Mouse (Mus musculus) CH12.LX (cell line): ENCODE results near the gene Lrrc29. TPM values are rescaled to one million over a fixed set of nuclear protein-coding genes. Genes with fewer than 3 reads are reported as not detected.
A peak's percentile ranks its signal among the peaks of the same experiment; 100 is the strongest.

ENCODE experiments used
- DNase-seq: peaks from one replicate; pipeline ENCODE4 v3.0.0-alpha.2; 2013; ENCODE audit errors: extremely low read depth
- H3K27ac ChIP-seq: 2 replicates; pipeline ENCODE4 v1.5.1; 2012; ENCODE audit warnings: low read depth, mild to moderate bottlenecking, control low read depth, moderate library complexity; ENCODE audit not compliant: insufficient read depth
- H3K27me3 ChIP-seq: replicated peaks from 2 replicates; pipeline ENCODE3; 2012; ENCODE audit warnings: inconsistent platforms
- H3K36me3 ChIP-seq, 2 experiments: replicated peaks in 1 of 2; 2 replicates each; pipeline versions ENCODE3 to v1.6.1; 2012; ENCODE audit warnings: inconsistent platforms in 1 of 2, low read length in 1 of 2, mild to moderate bottlenecking in 1 of 2, mixed read lengths in 1 of 2, moderate library complexity in 1 of 2; ENCODE audit not compliant: control insufficient read depth in 1 of 2, insufficient read depth in 1 of 2
- H3K4me1 ChIP-seq, 2 experiments: 2 replicates each; pipeline ENCODE4 v1.6.1; 2012; ENCODE audit warnings: inconsistent platforms in 1 of 2, moderate library complexity in 1 of 2; ENCODE audit not compliant: insufficient read depth in 2 of 2, control insufficient read depth in 1 of 2
- H3K4me2 ChIP-seq: 2 replicates; pipeline ENCODE4 v1.6.1; 2012; ENCODE audit warnings: low read depth, mild to moderate bottlenecking, control low read depth; ENCODE audit not compliant: poor library complexity, insufficient read depth, severe bottlenecking
- H3K4me3 ChIP-seq, 3 experiments: fragments of 150-350 bp in 1 of 3; sonication (generic) in 1 of 3; replicated peaks in 1 of 3; 2 replicates each; pipeline versions ENCODE3 to v1.5.1; 2011 to 2012; ENCODE audit warnings: low read depth in 2 of 3, low read length in 2 of 3, mild to moderate bottlenecking in 2 of 3, moderate library complexity in 2 of 3, control low read depth in 1 of 3, improper control_type of control experiment in 1 of 3, inconsistent platforms in 1 of 3, mixed read lengths in 1 of 3; ENCODE audit not compliant: poor library complexity in 1 of 3
- H3K79me2 ChIP-seq: replicated peaks from 2 replicates; pipeline ENCODE4 v1.6.1; 2012; ENCODE audit warnings: mild to moderate bottlenecking, moderate library complexity; ENCODE audit not compliant: control insufficient read depth, poor library complexity, insufficient read depth, severe bottlenecking; ENCODE audit errors: extremely low read depth
- H3K9ac ChIP-seq: 2 replicates; pipeline ENCODE4 v1.6.1; 2012; ENCODE audit warnings: low read depth, mild to moderate bottlenecking, control low read depth, moderate library complexity; ENCODE audit not compliant: insufficient read depth
- H3K9me3 ChIP-seq: replicated peaks from 2 replicates; pipeline ENCODE3; 2012; ENCODE audit warnings: low read length, inconsistent platforms, mixed read lengths
- BHLHE40 ChIP-seq: IDR thresholded peaks from 2 replicates; pipeline ENCODE4 v1.6.1; 2011; ENCODE audit warnings: mild to moderate bottlenecking, low read depth, low read length, improper control_type of control experiment
- CTCF ChIP-seq, 2 experiments: IDR thresholded peaks in 1 of 2; conservative IDR thresholded peaks in 1 of 2; 2 replicates each; pipeline ENCODE4 v1.5.1; 2011 to 2012; ENCODE audit warnings: low read depth in 2 of 2, low read length in 2 of 2, improper control_type of control experiment in 1 of 2, inconsistent platforms in 1 of 2, mild to moderate bottlenecking in 1 of 2, moderate library complexity in 1 of 2
- EP300 ChIP-seq: IDR thresholded peaks from 2 replicates; pipeline ENCODE4 v1.6.1; 2011; ENCODE audit warnings: low read length, improper control_type of control experiment
- ETS1 ChIP-seq: conservative IDR thresholded peaks from 2 replicates; pipeline ENCODE4 v1.6.1; 2012; ENCODE audit warnings: low read depth, mild to moderate bottlenecking, inconsistent platforms, low read length, improper control_type of control experiment, moderate library complexity
- IRF4 ChIP-seq: IDR thresholded peaks from 2 replicates; pipeline ENCODE4 v1.6.1; 2014; ENCODE audit warnings: low read depth, mild to moderate bottlenecking, inconsistent platforms, low read length, improper control_type of control experiment
- JUN ChIP-seq: IDR thresholded peaks from 2 replicates; pipeline ENCODE4 v1.6.1; 2011; ENCODE audit warnings: low read depth, mild to moderate bottlenecking, low read length, improper control_type of control experiment, moderate library complexity; ENCODE audit not compliant: insufficient read depth
- KAT2A ChIP-seq: IDR thresholded peaks from 2 replicates; pipeline ENCODE4 v1.6.1; 2012; ENCODE audit warnings: low read length, improper control_type of control experiment, inconsistent platforms; ENCODE audit not compliant: insufficient replicate concordance
- MAX ChIP-seq: IDR thresholded peaks from 2 replicates; pipeline ENCODE4 v1.6.1; 2011; ENCODE audit warnings: low read length, improper control_type of control experiment
- MAZ ChIP-seq: IDR thresholded peaks from 2 replicates; pipeline ENCODE4 v1.6.1; 2012; ENCODE audit warnings: low read depth, mild to moderate bottlenecking, inconsistent platforms, low read length, improper control_type of control experiment, moderate library complexity
- MYC ChIP-seq: IDR thresholded peaks from 2 replicates; pipeline ENCODE4 v1.6.1; 2011; ENCODE audit warnings: low read depth, mild to moderate bottlenecking, improper control_type of control experiment, low read length
- PAX5 ChIP-seq: IDR thresholded peaks from 2 replicates; pipeline ENCODE4 v1.6.1; 2012; ENCODE audit warnings: low read length, inconsistent platforms, mixed read lengths
- POLR2AphosphoS2 ChIP-seq: IDR thresholded peaks from 2 replicates; pipeline ENCODE4 v1.6.1; 2011; ENCODE audit warnings: low read depth, low read length, improper control_type of control experiment
- RAD21 ChIP-seq: IDR thresholded peaks from 2 replicates; pipeline ENCODE4 v1.6.1; 2011; ENCODE audit warnings: low read depth, mild to moderate bottlenecking, low read length, improper control_type of control experiment, moderate library complexity
- RCOR1 ChIP-seq: conservative IDR thresholded peaks from 2 replicates; pipeline ENCODE4 v1.6.1; 2012; ENCODE audit warnings: low read depth, mild to moderate bottlenecking, inconsistent platforms, low read length, improper control_type of control experiment
- SIN3A ChIP-seq: IDR thresholded peaks from 2 replicates; pipeline ENCODE4 v1.6.1; 2012; ENCODE audit warnings: low read length, improper control_type of control experiment, inconsistent platforms
- SMC3 ChIP-seq: IDR thresholded peaks from 2 replicates; pipeline ENCODE4 v1.6.1; 2011; ENCODE audit warnings: low read depth, low read length, improper control_type of control experiment
- TBP ChIP-seq: conservative IDR thresholded peaks from 2 replicates; pipeline ENCODE4 v1.6.1; 2011; ENCODE audit warnings: low read depth, low read length, improper control_type of control experiment
- TCF12 ChIP-seq: IDR thresholded peaks from 2 replicates; pipeline ENCODE4 v1.6.1; 2014; ENCODE audit warnings: low read depth, mild to moderate bottlenecking, inconsistent platforms, low read length, improper control_type of control experiment
- USF1 ChIP-seq: IDR thresholded peaks from 2 replicates; pipeline ENCODE4 v1.6.1; 2014; ENCODE audit warnings: low read depth, mild to moderate bottlenecking, inconsistent platforms, low read length, improper control_type of control experiment
- USF2 ChIP-seq: conservative IDR thresholded peaks from 2 replicates; pipeline ENCODE4 v1.6.1; 2011; ENCODE audit warnings: low read depth, low read length, improper control_type of control experiment
- ZC3H11A ChIP-seq: IDR thresholded peaks from 2 replicates; pipeline ENCODE4 v1.6.1; 2012; ENCODE audit warnings: low read depth, mild to moderate bottlenecking, inconsistent platforms, low read length, improper control_type of control experiment
- dilution Hi-C: fragments of 300-500 bp; cut with MboI; formaldehyde crosslinking; loops from 2 replicates; pipeline ENCODE4 v1.14.3; 2020; ENCODE audit warnings: low sequenced_read_pairs; ENCODE audit not compliant: extremely low pct_unique_long_range_greater_than_20kb, extremely low pct_ligation_motif_present
- in situ Hi-C: fragments of 300-500 bp; cut with MboI; formaldehyde crosslinking; loops from 3 replicates; pipeline ENCODE4 v1.14.3; 2019; ENCODE audit warnings: low sequenced_read_pairs, low pct_ligation_motif_present, low pct_unique_long_range_greater_than_20kb, mixed read lengths
- polyA plus RNA-seq: library from polyadenylated mRNA; unstranded; fragments of >175 nt; gene quantifications from 2 replicates; pipeline ENCODE4 v1.2.1, GENCODE M21; 2012; ENCODE audit warnings: low read depth; ENCODE audit not compliant: insufficient read length
- total RNA-seq, 2 experiments: library from RNA; depleted of rRNA; stranded (reverse); fragments of 300-350 nt in 1 of 2; fragments of >200 nt in 1 of 2; gene quantifications; 2 replicates each; pipeline ENCODE4 v1.2.3; 2012 to 2014

Gene Lrrc29
- total and polyA plus RNA-seq, 3 experiments = 1.4 to 1.8 (median 1.7) TPM

- dilution Hi-C loops = no loop called here
- Histone ChIP-seq H3K27ac (no peak overlapping the region), H3K4me1 (no peaks in the 10 kb centered on the region), H3K79me2 (no peaks in the 10 kb centered on the region), H3K9me3 (no peaks in the 10 kb centered on the region), H3K4me2 (no peak overlapping the region), H3K27me3 (no peaks in the 10 kb centered on the region), H3K9ac (no peak overlapping the region), H3K4me3 (no peak overlapping the region), H3K36me3 (peaks cover 3 to 23% of the 10 kb centered on the region in 2 experiments)
- in situ Hi-C loops = loop anchor here (10.0 kb wide), 1 partner anchor 108 kb away; the partner anchor contains the start of gene Tppp3
- no peak for TF ChIP-seq BHLHE40
- no peak for TF ChIP-seq POLR2AphosphoS2
- TF ChIP-seq JUN = no peak
- no peak for TF ChIP-seq RCOR1
- TF ChIP-seq CTCF (conservative IDR thresholded peaks at IDR 0.05 in 1 of 2, IDR thresholded peaks at IDR 0.05 in 1 of 2; ENCODE audit: low read depth in 2 of 2, low read length in 2 of 2) = peak; percentile 12 to 76; a peak in 2 of 4 replicates
- no peak for TF ChIP-seq MAZ
- peak; percentile 47 for TF ChIP-seq RAD21
- TF ChIP-seq MYC = peak; percentile 68
- no peak for TF ChIP-seq IRF4
- no peak for TF ChIP-seq KAT2A
- no peak for TF ChIP-seq ETS1
- no peak for TF ChIP-seq ZC3H11A
- TF ChIP-seq TBP = no peak
- no peak for TF ChIP-seq USF1
- no peak for TF ChIP-seq SIN3A
- TF ChIP-seq TCF12 = no peak
- peak; percentile 36; the same call in 1 of the 2 replicates for TF ChIP-seq SMC3
- DNase-seq = peak; percentile 31
Measured at GRCm38 (mm10) chr8:105367107-105367506, 41.0 kb upstream of the Lrrc29 start.

- Histone ChIP-seq H3K4me1 (no peaks in the 10 kb centered on the region), H3K9ac (no peak overlapping the region), H3K79me2 (no peaks in the 10 kb centered on the region), H3K27ac (no peak overlapping the region), H3K27me3 (no peaks in the 10 kb centered on the region), H3K9me3 (no peaks in the 10 kb centered on the region), H3K4me3 (no peak overlapping the region), H3K4me2 (no peak overlapping the region)
- DNase-seq = no peak
- dilution Hi-C loops = no loop called here
- TF ChIP-seq MAX (no peak), ETS1 (no peak), EP300 (no peak), PAX5 (no peak), RCOR1 (no peak), USF2 (no peak), SMC3 (no peak)
- TF ChIP-seq, all 38 proteins: peak for 0
- in situ Hi-C loops = loop anchor here (10.0 kb wide), 1 partner anchor 113 kb away; the partner anchor contains the start of gene Tppp3
- H3K36me3 ChIP-seq = peaks cover 2 to 23% of the 10 kb centered on the region in 2 experiments
Measured at GRCm38 (mm10) chr8:105361751-105362702, 35.9 kb upstream of the Lrrc29 start.
